Mouse (Mus musculus) MEL (cell line): Measurements from ENCODE around the gene Fgfr2. TPM values are rescaled to one million over a fixed set of nuclear protein-coding genes. Genes with fewer than 3 reads are reported as not detected.

Experiments used
- DNase-seq: peaks from one replicate; pipeline ENCODE4 v3.0.0; 2011; ENCODE audit warnings: low read depth, low spot score
- H3K27ac ChIP-seq: 2 replicates; pipeline ENCODE4 v1.5.1; 2012; ENCODE audit warnings: low read depth, mild to moderate bottlenecking, control low read depth, low read length, moderate library complexity; ENCODE audit not compliant: control insufficient read depth
- H3K27me3 ChIP-seq, 2 experiments: fragments of 150-350 bp in 1 of 2; sonication (generic) in 1 of 2; 2 replicates each; pipeline ENCODE4 v1.6.1; 2012; ENCODE audit warnings: low read length in 2 of 2, mild to moderate bottlenecking in 2 of 2, improper control_type of control experiment in 1 of 2, moderate library complexity in 1 of 2; ENCODE audit not compliant: insufficient read depth in 2 of 2, control insufficient read depth in 1 of 2
- H3K36me3 ChIP-seq, 2 experiments: 2 replicates each; pipeline ENCODE4 v1.6.1; 2012 to 2014; ENCODE audit warnings: low read length in 2 of 2, improper control_type of control experiment in 1 of 2, inconsistent platforms in 1 of 2, mild to moderate bottlenecking in 1 of 2; ENCODE audit not compliant: insufficient read depth in 2 of 2, control insufficient read depth in 1 of 2
- H3K4me1 ChIP-seq, 2 experiments: fragments of 150-350 bp in 1 of 2; sonication (generic) in 1 of 2; 2 replicates each; pipeline ENCODE4 v1.6.1; 2012; ENCODE audit warnings: low read length in 2 of 2, improper control_type of control experiment in 1 of 2, mild to moderate bottlenecking in 1 of 2; ENCODE audit not compliant: insufficient read depth in 2 of 2, control insufficient read depth in 1 of 2
- H3K4me3 ChIP-seq, 2 experiments: fragments of 150-350 bp in 1 of 2; sonication (generic) in 1 of 2; 2 replicates each; pipeline ENCODE4 v1.5.1; 2012; ENCODE audit warnings: low read depth in 2 of 2, low read length in 2 of 2, mild to moderate bottlenecking in 2 of 2, moderate library complexity in 2 of 2, control low read depth in 1 of 2, improper control_type of control experiment in 1 of 2; ENCODE audit not compliant: control insufficient read depth in 1 of 2, insufficient read depth in 1 of 2
- H3K79me2 ChIP-seq: 2 replicates; pipeline ENCODE4 v1.6.1; 2012; ENCODE audit warnings: mild to moderate bottlenecking, low read length, moderate library complexity; ENCODE audit not compliant: control insufficient read depth, poor library complexity, insufficient read depth
- H3K9ac ChIP-seq: 2 replicates; pipeline ENCODE4 v1.6.1; 2012; ENCODE audit warnings: low read depth, mild to moderate bottlenecking, control low read depth, low read length, moderate library complexity; ENCODE audit not compliant: control insufficient read depth, poor library complexity, severe bottlenecking
- H3K9me3 ChIP-seq: fragments of 150-350 bp; sonication (generic); replicated peaks from 2 replicates; pipeline ENCODE4 v1.6.1; 2012; ENCODE audit warnings: mild to moderate bottlenecking, low read length, improper control_type of control experiment, moderate library complexity; ENCODE audit not compliant: insufficient read depth
- BHLHE40 ChIP-seq: IDR thresholded peaks from 2 replicates; pipeline ENCODE4 v1.6.1; 2012; ENCODE audit warnings: low read depth, mild to moderate bottlenecking, inconsistent platforms, low read length, improper control_type of control experiment, borderline replicate concordance
- CHD1 ChIP-seq: IDR thresholded peaks from 2 replicates; pipeline ENCODE4 v1.6.1; 2012; ENCODE audit warnings: low read depth, mild to moderate bottlenecking, inconsistent platforms, low read length, improper control_type of control experiment
- CTCF ChIP-seq, 3 experiments: IDR thresholded peaks in 2 of 3; conservative IDR thresholded peaks in 1 of 3; 2 replicates each; pipeline ENCODE4 v1.5.1; 2011 to 2012; ENCODE audit warnings: low read length in 3 of 3, low read depth in 2 of 3, mild to moderate bottlenecking in 2 of 3, improper control_type of control experiment in 1 of 3, inconsistent platforms in 1 of 3, mixed read lengths in 1 of 3, moderate library complexity in 1 of 3; ENCODE audit not compliant: control insufficient read depth in 1 of 3, insufficient read depth in 1 of 3, poor library complexity in 1 of 3, severe bottlenecking in 1 of 3
- E2F4 ChIP-seq: IDR thresholded peaks from 2 replicates; pipeline ENCODE4 v1.6.1; 2011; ENCODE audit warnings: low read depth, low read length, improper control_type of control experiment, borderline replicate concordance
- ELF1 ChIP-seq: IDR thresholded peaks from 2 replicates; pipeline ENCODE4 v1.6.1; 2014; ENCODE audit warnings: low read depth, mild to moderate bottlenecking, inconsistent platforms, low read length, improper control_type of control experiment, moderate library complexity
- EP300 ChIP-seq, 2 experiments: IDR thresholded peaks; 2 replicates each; pipeline ENCODE4 v1.6.1; 2011; ENCODE audit warnings: improper control_type of control experiment in 2 of 2, low read length in 2 of 2, low read depth in 1 of 2, mild to moderate bottlenecking in 1 of 2
- ETS1 ChIP-seq: IDR thresholded peaks from 2 replicates; pipeline ENCODE4 v1.6.1; 2012; ENCODE audit warnings: low read depth, mild to moderate bottlenecking, inconsistent platforms, low read length, improper control_type of control experiment, moderate library complexity
- GABPA ChIP-seq: IDR thresholded peaks from 2 replicates; pipeline ENCODE4 v1.6.1; 2012; ENCODE audit warnings: low read depth, mild to moderate bottlenecking, inconsistent platforms, low read length, improper control_type of control experiment, moderate library complexity
- GATA1 ChIP-seq: IDR thresholded peaks from 2 replicates; pipeline ENCODE4 v1.6.1; 2011; ENCODE audit warnings: low read depth, low read length, improper control_type of control experiment
- JUND ChIP-seq: IDR thresholded peaks from 2 replicates; pipeline ENCODE4 v1.6.1; 2011; ENCODE audit warnings: low read depth, mild to moderate bottlenecking, improper control_type of control experiment, low read length
- MAFK ChIP-seq: IDR thresholded peaks from 2 replicates; pipeline ENCODE4 v1.6.1; 2011; ENCODE audit warnings: low read depth, mild to moderate bottlenecking, low read length, improper control_type of control experiment, borderline replicate concordance
- MAZ ChIP-seq: IDR thresholded peaks from 2 replicates; pipeline ENCODE4 v1.6.1; 2012; ENCODE audit warnings: low read depth, mild to moderate bottlenecking, inconsistent platforms, low read length, improper control_type of control experiment
- MEF2A ChIP-seq: IDR thresholded peaks from 2 replicates; pipeline ENCODE4 v1.6.1; 2014; ENCODE audit warnings: low read depth, mild to moderate bottlenecking, inconsistent platforms, low read length, improper control_type of control experiment; ENCODE audit not compliant: poor library complexity, insufficient replicate concordance, severe bottlenecking; ENCODE audit errors: extremely low read depth
- MXI1 ChIP-seq: IDR thresholded peaks from 2 replicates; pipeline ENCODE4 v1.6.1; 2011; ENCODE audit warnings: mild to moderate bottlenecking, low read depth, low read length, improper control_type of control experiment
- MYB ChIP-seq: IDR thresholded peaks from 2 replicates; pipeline ENCODE4 v1.6.1; 2011; ENCODE audit warnings: mild to moderate bottlenecking, low read depth, low read length, improper control_type of control experiment
- MYC ChIP-seq: IDR thresholded peaks from 2 replicates; pipeline ENCODE4 v1.6.1; 2011; ENCODE audit warnings: low read depth, mild to moderate bottlenecking, low read length, improper control_type of control experiment, moderate library complexity
- NELFE ChIP-seq: IDR thresholded peaks from 2 replicates; pipeline ENCODE4 v1.6.1; 2011; ENCODE audit warnings: low read depth, low read length, improper control_type of control experiment
- NRF1 ChIP-seq: IDR thresholded peaks from 2 replicates; pipeline ENCODE4 v1.6.1; 2014; ENCODE audit warnings: low read depth, mild to moderate bottlenecking, inconsistent platforms, low read length, improper control_type of control experiment, moderate library complexity; ENCODE audit not compliant: poor library complexity, insufficient read depth, severe bottlenecking
- POLR2A ChIP-seq, 2 experiments: IDR thresholded peaks; 2 replicates each; pipeline ENCODE4 v1.6.1; 2011 to 2012; ENCODE audit warnings: low read length in 2 of 2, mild to moderate bottlenecking in 2 of 2, control low read depth in 1 of 2, improper control_type of control experiment in 1 of 2, low read depth in 1 of 2, moderate library complexity in 1 of 2; ENCODE audit not compliant: control insufficient read depth in 1 of 2, insufficient read depth in 1 of 2, poor library complexity in 1 of 2
- POLR2AphosphoS5 ChIP-seq: IDR thresholded peaks from 2 replicates; pipeline ENCODE4 v1.6.1; 2012; ENCODE audit warnings: low read depth, borderline replicate concordance, mild to moderate bottlenecking, inconsistent platforms, low read length, moderate library complexity, mixed read lengths
- RAD21 ChIP-seq: IDR thresholded peaks from 2 replicates; pipeline ENCODE4 v1.6.1; 2011; ENCODE audit warnings: mild to moderate bottlenecking, low read depth, low read length, improper control_type of control experiment
- RCOR1 ChIP-seq: IDR thresholded peaks from 2 replicates; pipeline ENCODE4 v1.6.1; 2012; ENCODE audit warnings: low read depth, mild to moderate bottlenecking, inconsistent platforms, low read length, improper control_type of control experiment
- SIN3A ChIP-seq: IDR thresholded peaks from 2 replicates; pipeline ENCODE4 v1.6.1; 2012; ENCODE audit warnings: low read length, improper control_type of control experiment, inconsistent platforms
- SMC3 ChIP-seq: IDR thresholded peaks from 2 replicates; pipeline ENCODE4 v1.6.1; 2011; ENCODE audit warnings: low read depth, low read length, improper control_type of control experiment
- TAL1 ChIP-seq: IDR thresholded peaks from 2 replicates; pipeline ENCODE4 v1.6.1; 2012; ENCODE audit warnings: mild to moderate bottlenecking, inconsistent platforms, low read length, moderate library complexity, mixed read lengths
- TBP ChIP-seq: IDR thresholded peaks from 2 replicates; pipeline ENCODE4 v1.8.0; 2011; ENCODE audit warnings: low read depth, low read length, improper control_type of control experiment
- UBTF ChIP-seq: IDR thresholded peaks from 2 replicates; pipeline ENCODE4 v1.6.1; 2012; ENCODE audit warnings: low read depth, mild to moderate bottlenecking, inconsistent platforms, low read length, improper control_type of control experiment, moderate library complexity, borderline replicate concordance; ENCODE audit not compliant: insufficient read depth
- USF1 ChIP-seq: IDR thresholded peaks from 2 replicates; pipeline ENCODE4 v1.6.1; 2014; ENCODE audit warnings: low read depth, mild to moderate bottlenecking, inconsistent platforms, low read length, improper control_type of control experiment, moderate library complexity
- USF2 ChIP-seq, 2 experiments: IDR thresholded peaks; 2 replicates each; pipeline ENCODE4 v1.6.1; 2011 to 2012; ENCODE audit warnings: improper control_type of control experiment in 2 of 2, low read length in 2 of 2, borderline replicate concordance in 1 of 2, inconsistent platforms in 1 of 2, low read depth in 1 of 2, mild to moderate bottlenecking in 1 of 2; ENCODE audit not compliant: insufficient read depth in 1 of 2
- ZC3H11A ChIP-seq: IDR thresholded peaks from 2 replicates; pipeline ENCODE4 v1.6.1; 2012; ENCODE audit warnings: low read depth, mild to moderate bottlenecking, inconsistent platforms, low read length, improper control_type of control experiment
- ZMIZ1 ChIP-seq: IDR thresholded peaks from 2 replicates; pipeline ENCODE4 v1.6.1; 2012; ENCODE audit warnings: low read depth, mild to moderate bottlenecking, inconsistent platforms, low read length, improper control_type of control experiment, moderate library complexity
- ZNF384 ChIP-seq: IDR thresholded peaks from 2 replicates; pipeline ENCODE4 v1.6.1; 2012; ENCODE audit warnings: low read depth, mild to moderate bottlenecking, inconsistent platforms, low read length, improper control_type of control experiment
- polyA plus RNA-seq, 2 experiments: library from polyadenylated mRNA; stranded (reverse) in 1 of 2; unstranded in 1 of 2; fragments of >175 nt in 1 of 2; fragments of >200 nt in 1 of 2; gene quantifications; 2 replicates each; pipeline versions ENCODE4 v1.2.1 to v1.2.4; 2012; ENCODE audit warnings: low replicate concordance in 2 of 2, low read depth in 1 of 2; ENCODE audit not compliant: insufficient read length in 2 of 2, insufficient read depth in 1 of 2, missing spikeins in 1 of 2
- total RNA-seq: library from RNA; depleted of rRNA; stranded (reverse); fragments of 300-350 nt; gene quantifications from 2 replicates; pipeline ENCODE4 v1.2.3, GENCODE M21; 2012

Fgfr2 gene
- total and polyA plus RNA-seq, 3 experiments, result not detected

- no peak for TF ChIP-seq MAFK
- no peak for TF ChIP-seq JUND
- TF ChIP-seq RCOR1, result peak; percentile 88
- peak; percentile 62; the same call in 1 of the 2 replicates for TF ChIP-seq TBP
- no peak for TF ChIP-seq NRF1
- TF ChIP-seq EP300 (IDR thresholded peaks at IDR 0.05; ENCODE audit: low read depth in 1 of 2, low read length in 2 of 2), result peak; percentile 96 to 99
- TF ChIP-seq MXI1, result no peak
- no peak for TF ChIP-seq SMC3
- TF ChIP-seq USF2 (IDR thresholded peaks at IDR 0.05; ENCODE audit: borderline replicate concordance in 1 of 2, insufficient read depth in 1 of 2, low read depth in 1 of 2, low read length in 2 of 2), result no peak
- TF ChIP-seq ZNF384, result no peak
- TF ChIP-seq NELFE, result no peak
- TF ChIP-seq TAL1, result peak; percentile 82
- TF ChIP-seq RAD21, result no peak
- TF ChIP-seq MAZ, result peak; percentile 86
- TF ChIP-seq POLR2AphosphoS5, result no peak
- 0 out of 2 replicates have a peak, but pooled peaks have one; percentile 14 for TF ChIP-seq MYC
- peak; percentile 44; the same call in 1 of the 2 replicates for TF ChIP-seq ZMIZ1
These were observed 527.4 kb downstream of the Fgfr2 start (continued) for GRCm38 (mm10) chr7:132595787-132596186.

- peaks cover 4% of the 10 kb centered on the region for H3K79me2 ChIP-seq
- DNase-seq, result no peak
- peaks cover 28 to 39% of the 10 kb centered on the region in 2 experiments for H3K4me1 ChIP-seq
- no peaks in the 10 kb centered on the region for H3K9me3 ChIP-seq
- H3K9ac ChIP-seq, result no peak overlapping the region
- H3K4me3 ChIP-seq, result no peak overlapping the region
- peaks cover 0 to 2% of the 10 kb centered on the region in 2 experiments; a peak in 1 of 4 replicates for H3K27me3 ChIP-seq
- H3K36me3 ChIP-seq, result peaks cover 0 to 36% of the 10 kb centered on the region in 2 experiments; a peak in 2 of 4 replicates
- no peak overlapping the region for H3K27ac ChIP-seq
- TF ChIP-seq MAZ, result no peak
- no peak for TF ChIP-seq JUND
- no peak for TF ChIP-seq GABPA
- TF ChIP-seq SMC3, result no peak
- 0 out of 2 replicates have a peak, but pooled peaks have one; percentile 33 for TF ChIP-seq SIN3A
- TF ChIP-seq MAFK, result no peak
- no peak for TF ChIP-seq ZMIZ1
- TF ChIP-seq E2F4, result no peak
- TF ChIP-seq UBTF, result no peak
- no peak for TF ChIP-seq MYB
- TF ChIP-seq CHD1, result no peak
- TF ChIP-seq EP300 (IDR thresholded peaks at IDR 0.05; ENCODE audit: low read depth in 1 of 2, low read length in 2 of 2), result peak in 1 of 2 experiments; percentile 57; a peak in 1 of 4 replicates
- no peak for TF ChIP-seq BHLHE40
- no peak for TF ChIP-seq ZNF384
- TF ChIP-seq POLR2AphosphoS5, result no peak
- TF ChIP-seq GATA1, result 0 out of 2 replicates have a peak, but pooled peaks have one; percentile 29
- no peak for TF ChIP-seq TBP
- no peak for TF ChIP-seq ETS1
- TF ChIP-seq MXI1, result no peak
- TF ChIP-seq POLR2A (IDR thresholded peaks at IDR 0.05; ENCODE audit: control insufficient read depth in 1 of 2, insufficient read depth in 1 of 2, low read depth in 1 of 2, low read length in 2 of 2, poor library complexity in 1 of 2), result no peak
- TF ChIP-seq RAD21, result no peak
- TF ChIP-seq RCOR1, result peak; percentile 70
- no peak for TF ChIP-seq ZC3H11A
- TF ChIP-seq USF1, result no peak
- no peak for TF ChIP-seq NELFE
- TF ChIP-seq MYC, result no peak
- no peak for TF ChIP-seq MEF2A
- no peak for TF ChIP-seq CTCF (IDR thresholded peaks at IDR 0.05 in 2 of 3, conservative IDR thresholded peaks at IDR 0.05 in 1 of 3; ENCODE audit: control insufficient read depth in 1 of 3, insufficient read depth in 1 of 3, low read depth in 2 of 3, low read length in 3 of 3, poor library complexity in 1 of 3, severe bottlenecking in 1 of 3)
- no peak for TF ChIP-seq ELF1
These were observed 528.8 kb downstream of the Fgfr2 start for GRCm38 (mm10) chr7:132594325-132594724.
